Mouse (Mus musculus) heart, embryonic 10.5 days (tissue): ENCODE measurements around the gene Elmo1. TPM values are rescaled to one million over a fixed set of nuclear protein-coding genes. Genes with fewer than 3 reads are reported as not detected.

ENCODE experiments used
- DNase-seq: peaks from one replicate; pipeline ENCODE4 v3.0.0-alpha.2; 2017; ENCODE audit warnings: low spot score
- H3K27ac ChIP-seq: fragments of 300-500 bp; sonication (generic); 2 replicates; pipeline ENCODE4 v1.5.1; 2016; ENCODE audit warnings: mild to moderate bottlenecking
- H3K27me3 ChIP-seq: fragments of 300-500 bp; sonication (generic); 2 replicates; pipeline ENCODE4 v1.6.1; 2016; ENCODE audit warnings: mild to moderate bottlenecking; ENCODE audit not compliant: poor library complexity, insufficient read depth, severe bottlenecking
- H3K36me3 ChIP-seq: fragments of 300-500 bp; sonication (generic); 2 replicates; pipeline ENCODE4 v1.6.1; 2016; ENCODE audit warnings: mild to moderate bottlenecking, moderate library complexity
- H3K4me1 ChIP-seq: fragments of 300-500 bp; sonication (generic); 2 replicates; pipeline ENCODE4 v1.6.1; 2016; ENCODE audit warnings: mild to moderate bottlenecking
- H3K4me3 ChIP-seq: fragments of 300-500 bp; sonication (generic); 2 replicates; pipeline ENCODE4 v1.5.1; 2016; ENCODE audit warnings: mild to moderate bottlenecking, moderate library complexity
- H3K9me3 ChIP-seq: fragments of 300-500 bp; sonication (generic); 2 replicates; pipeline ENCODE4 v1.6.1; 2016; ENCODE audit warnings: mild to moderate bottlenecking, moderate library complexity
- WGBS: fragments of 180-500 bp; shearing (Covaris S2); methylation state at CpG from one replicate; pipeline ENCODE4 v1.1.7; 2016; 5-methylcytosine and 5-hydroxymethylcytosine counted together
- polyA plus RNA-seq: library from polyadenylated mRNA; unstranded; fragments of >200 nt; fragmentation: Nextera tagmentation; extraction: Ambion mirVana; gene quantifications from 2 replicates; pipeline ENCODE4 v1.2.1, GENCODE M21; 2016

Gene Elmo1
- polyA plus RNA-seq, 1 experiment from 2014 or later: 9.4 TPM

- Histone ChIP-seq H3K4me3 (no peak overlapping the region), H3K27me3 (no peaks in the 10 kb centered on the region), H3K9me3 (no peaks in the 10 kb centered on the region), H3K36me3 (no peaks in the 10 kb centered on the region), H3K27ac (no peak overlapping the region), H3K4me1 (no peaks in the 10 kb centered on the region)
- 76% methylated on average over 16 of the region's 16 CpGs for WGBS
- no peak for DNase-seq
Measured at GRCm38 (mm10) chr13:20295278-20295970, 205.0 kb downstream of the Elmo1 start.

GRCm38 (mm10) chr13:20297841-20298240 is 207.4 kb downstream of the Elmo1 start:
- WGBS: 8% methylated on average over 3 of the region's 3 CpGs
- no peaks in the 10 kb centered on the region for H3K4me1 ChIP-seq

GRCm38 (mm10) chr13:20299424-20299823 is 209.0 kb downstream of the Elmo1 start:
- WGBS: 60% methylated on average over 3 of the region's 3 CpGs
- no peaks in the 10 kb centered on the region for H3K27me3 ChIP-seq
- no peaks in the 10 kb centered on the region for H3K4me1 ChIP-seq
- H3K27ac ChIP-seq: no peak overlapping the region
- no peaks in the 10 kb centered on the region for H3K9me3 ChIP-seq
- no peaks in the 10 kb centered on the region for H3K36me3 ChIP-seq
- no peak overlapping the region for H3K4me3 ChIP-seq
- DNase-seq: no peak

More at GRCm38 (mm10) chr13:20297841-20298240, 207.4 kb downstream of the Elmo1 start:
- H3K27me3 ChIP-seq: no peaks in the 10 kb centered on the region
- H3K4me3 ChIP-seq: no peak overlapping the region
- no peaks in the 10 kb centered on the region for H3K36me3 ChIP-seq
- no peak for DNase-seq
- H3K27ac ChIP-seq: no peak overlapping the region
- no peaks in the 10 kb centered on the region for H3K9me3 ChIP-seq

GRCm38 (mm10) chr13:20300052-20300564 is 209.7 kb downstream of the Elmo1 start:
- Histone ChIP-seq H3K27ac (no peak overlapping the region), H3K27me3 (no peaks in the 10 kb centered on the region), H3K36me3 (no peaks in the 10 kb centered on the region), H3K4me1 (no peaks in the 10 kb centered on the region), H3K4me3 (no peak overlapping the region), H3K9me3 (no peaks in the 10 kb centered on the region)
- WGBS: 84% methylated on average over 3 of the region's 3 CpGs
- DNase-seq: no peak

GRCm38 (mm10) chr13:20300626-20301025 is 210.2 kb downstream of the Elmo1 start:
- DNase-seq: no peak

GRCm38 (mm10) chr13:20301760-20302159 is 211.4 kb downstream of the Elmo1 start:
- H3K4me3 ChIP-seq: no peak overlapping the region
- no peaks in the 10 kb centered on the region for H3K9me3 ChIP-seq
- H3K36me3 ChIP-seq: no peaks in the 10 kb centered on the region
- H3K4me1 ChIP-seq: peaks cover 12% of the 10 kb centered on the region; the same call in 1 of the 2 replicates
- no peaks in the 10 kb centered on the region for H3K27me3 ChIP-seq
- H3K27ac ChIP-seq: no peak overlapping the region
- DNase-seq: no peak
- 89% methylated on average over 7 of the region's 7 CpGs for WGBS

More at GRCm38 (mm10) chr13:20300626-20301025, 210.2 kb downstream of the Elmo1 start:
- 61% methylated on average over 3 of the region's 3 CpGs for WGBS
- H3K36me3 ChIP-seq: no peaks in the 10 kb centered on the region
- H3K27ac ChIP-seq: no peak overlapping the region
- no peaks in the 10 kb centered on the region for H3K9me3 ChIP-seq
- H3K4me3 ChIP-seq: no peak overlapping the region
- 0 out of 2 replicates have a peak, but pooled peaks cover 2% of the 10 kb centered on the region for H3K4me1 ChIP-seq
- no peaks in the 10 kb centered on the region for H3K27me3 ChIP-seq

GRCm38 (mm10) chr13:20305621-20306020 is 215.2 kb downstream of the Elmo1 start:
- Histone ChIP-seq H3K36me3 (no peaks in the 10 kb centered on the region), H3K4me1 (peaks cover 14% of the 10 kb centered on the region; the same call in 1 of the 2 replicates), H3K9me3 (no peaks in the 10 kb centered on the region), H3K27me3 (no peaks in the 10 kb centered on the region), H3K4me3 (no peak overlapping the region), H3K27ac (no peak overlapping the region)
- WGBS: 87% methylated on average over 4 of the region's 4 CpGs
- DNase-seq: no peak

GRCm38 (mm10) chr13:20306180-20307177 is 216.1 kb downstream of the Elmo1 start:
- H3K4me1 ChIP-seq: peaks cover 14% of the 10 kb centered on the region; the same call in 1 of the 2 replicates
- no peak for DNase-seq
- H3K36me3 ChIP-seq: no peaks in the 10 kb centered on the region
- no peaks in the 10 kb centered on the region for H3K9me3 ChIP-seq
- H3K27me3 ChIP-seq: no peaks in the 10 kb centered on the region
- 55% methylated on average over 5 of the region's 5 CpGs for WGBS
- peak overlapping the region; percentile 52; the same call in 1 of the 2 replicates for H3K27ac ChIP-seq
- no peak overlapping the region for H3K4me3 ChIP-seq

- Histone ChIP-seq H3K9me3 (no peaks in the 10 kb centered on the region), H3K4me3 (no peak overlapping the region), H3K27ac (no peak overlapping the region), H3K36me3 (no peaks in the 10 kb centered on the region), H3K27me3 (no peaks in the 10 kb centered on the region), H3K4me1 (peaks cover 14% of the 10 kb centered on the region; the same call in 1 of the 2 replicates)
- WGBS: 84% methylated on average over 2 of the region's 2 CpGs
- DNase-seq: no peak
Measured at GRCm38 (mm10) chr13:20307381-20307780, 217.0 kb downstream of the Elmo1 start.

GRCm38 (mm10) chr13:20311612-20312011 is 221.2 kb downstream of the Elmo1 start:
- WGBS: 30% methylated on average over 3 of the region's 3 CpGs

GRCm38 (mm10) chr13:20313345-20313744 is 222.9 kb downstream of the Elmo1 start:
- 81% methylated on average over 6 of the region's 6 CpGs for WGBS
- Histone ChIP-seq H3K27ac (no peak overlapping the region), H3K4me3 (no peak overlapping the region), H3K36me3 (no peaks in the 10 kb centered on the region), H3K27me3 (no peaks in the 10 kb centered on the region), H3K9me3 (no peaks in the 10 kb centered on the region), H3K4me1 (no peaks in the 10 kb centered on the region)
- no peak for DNase-seq

More at GRCm38 (mm10) chr13:20311612-20312011, 221.2 kb downstream of the Elmo1 start:
- H3K27me3 ChIP-seq: no peaks in the 10 kb centered on the region
- H3K36me3 ChIP-seq: no peaks in the 10 kb centered on the region
- H3K9me3 ChIP-seq: no peaks in the 10 kb centered on the region
- no peak overlapping the region for H3K4me3 ChIP-seq
- H3K4me1 ChIP-seq: peaks cover 4% of the 10 kb centered on the region; the same call in 1 of the 2 replicates
- peak; percentile 82 for DNase-seq
- H3K27ac ChIP-seq: no peak overlapping the region

GRCm38 (mm10) chr13:20316139-20316538 is 225.7 kb downstream of the Elmo1 start:
- H3K9me3 ChIP-seq: no peaks in the 10 kb centered on the region
- no peak for DNase-seq
- H3K36me3 ChIP-seq: no peaks in the 10 kb centered on the region
- no peaks in the 10 kb centered on the region for H3K4me1 ChIP-seq
- H3K27me3 ChIP-seq: no peaks in the 10 kb centered on the region
- H3K27ac ChIP-seq: no peak overlapping the region
- no peak overlapping the region for H3K4me3 ChIP-seq
- WGBS: 85% methylated on average over 11 of the region's 11 CpGs
